Mouse (Mus musculus): ENCODE results near the gene Ahr.
A peak's percentile ranks its signal among the peaks of the same experiment; 100 is the strongest.

The Ahr gene

GRCm38 (mm10) chr12:35534754-35535236, at the start of gene Ahr:
Gene Ahr (minus strand): TSS chr12:35535038.
- DNase-seq, result peak; percentile 88

GRCm38 (mm10) chr12:35578826-35579225, 44.0 kb upstream of the Ahr start:
- no peak for DNase-seq

GRCm38 (mm10) chr12:35576107-35576506, 41.3 kb upstream of the Ahr start:
- no peak for DNase-seq

- no peak for DNase-seq
These were observed 38.9 kb upstream of the Ahr start for GRCm38 (mm10) chr12:35573713-35574112.

GRCm38 (mm10) chr12:35562826-35563225, 28.0 kb upstream of the Ahr start:
- DNase-seq, result no peak

GRCm38 (mm10) chr12:35558868-35559267, 24.0 kb upstream of the Ahr start:
- no peak for DNase-seq

GRCm38 (mm10) chr12:35555925-35556324, 21.1 kb upstream of the Ahr start:
- DNase-seq, result no peak

- no peak for DNase-seq
These were observed 19.5 kb upstream of the Ahr start for GRCm38 (mm10) chr12:35554309-35554708.

- no peak for DNase-seq
These were observed 18.3 kb upstream of the Ahr start for GRCm38 (mm10) chr12:35553174-35553573.

GRCm38 (mm10) chr12:35550299-35550698, 15.5 kb upstream of the Ahr start:
- no peak for DNase-seq

GRCm38 (mm10) chr12:35542836-35543235, 8.0 kb upstream of the Ahr start:
- DNase-seq, result no peak

GRCm38 (mm10) chr12:35538843-35539242, 4.0 kb upstream of the Ahr start:
- no peak for DNase-seq

GRCm38 (mm10) chr12:35534114-35534753, 604 bp downstream of the Ahr start:
- DNase-seq, result peak; percentile 49 to 64

- DNase-seq, result no peak
These were observed 1.1 kb downstream of the Ahr start for GRCm38 (mm10) chr12:35533748-35534113.

- DNase-seq, result no peak
These were observed 1.7 kb downstream of the Ahr start for GRCm38 (mm10) chr12:35533133-35533532.

- DNase-seq, result peak; percentile 55 to 70
These were observed 2.7 kb downstream of the Ahr start for GRCm38 (mm10) chr12:35532151-35532550.

GRCm38 (mm10) chr12:35530587-35530986, 4.3 kb downstream of the Ahr start:
- no peak for DNase-seq

GRCm38 (mm10) chr12:35527429-35527828, 7.4 kb downstream of the Ahr start:
- no peak for DNase-seq

GRCm38 (mm10) chr12:35522585-35523103, 12.2 kb downstream of the Ahr start:
- DNase-seq, result no peak

- DNase-seq, result no peak
These were observed 19.2 kb downstream of the Ahr start for GRCm38 (mm10) chr12:35515621-35516020.

- no peak for DNase-seq
These were observed 20.2 kb downstream of the Ahr start for GRCm38 (mm10) chr12:35514671-35515070.

GRCm38 (mm10) chr12:35510711-35511110, 24.1 kb downstream of the Ahr start:
- peak in 1 of 2 experiments; percentile 23 for DNase-seq

- no peak for DNase-seq
These were observed 28.5 kb downstream of the Ahr start for GRCm38 (mm10) chr12:35506383-35506782.

- DNase-seq, result no peak
These were observed 30.8 kb downstream of the Ahr start for GRCm38 (mm10) chr12:35504081-35504480.

- no peak for DNase-seq
These were observed 31.3 kb downstream of the Ahr start for GRCm38 (mm10) chr12:35503586-35503985.
